Mouse (Mus musculus): ENCODE data around the gene Nfkbid.
"Not testable (repeated sequence)": the region's sequence is repeated elsewhere in the genome, so short reads cannot be mapped to it uniquely, and the experiment has no call there.

Nfkbid gene

GRCm38 (mm10) chr7:30459484-30459883 is 38.0 kb downstream of the Nfkbid start:
- in situ Hi-C loops (cut with MboI, MseI) = no loop called here

- in situ Hi-C loops (cut with MboI, MseI) = no loop called here
Measured at GRCm38 (mm10) chr7:30463568-30463967, 42.0 kb downstream of the Nfkbid start.

GRCm38 (mm10) chr7:30463996-30464395 is 42.5 kb downstream of the Nfkbid start:
- in situ Hi-C loops (cut with MboI, MseI) = no loop called here

GRCm38 (mm10) chr7:30464816-30465300 is 43.3 kb downstream of the Nfkbid start:
- in situ Hi-C loops (cut with MboI, MseI) = no loop called here

GRCm38 (mm10) chr7:30472411-30472810 is 50.9 kb downstream of the Nfkbid start:
- in situ Hi-C loops (cut with MboI, MseI) = no loop called here

GRCm38 (mm10) chr7:30474999-30475398 is 53.5 kb downstream of the Nfkbid start:
- in situ Hi-C loops (cut with MboI, MseI) = no loop called here

GRCm38 (mm10) chr7:30476136-30476535 is 54.6 kb downstream of the Nfkbid start:
- in situ Hi-C loops (cut with MboI, MseI) = not testable (repeated sequence)

- in situ Hi-C loops (cut with MboI, MseI) = no loop called here
Measured at GRCm38 (mm10) chr7:30477415-30478381, 56.2 kb downstream of the Nfkbid start.

All from T-helper 17 cell (primary cell).